Mouse (Mus musculus): ENCODE measurements at regions not wholly inside any gene's neighbourhood (a gene's known extent, or its start where the extent isn't known, plus 50 kb on each side); places are given as distances from the start of the nearest gene placed in this dataset.
A peak's percentile ranks its signal among the peaks of the same experiment; 100 is the strongest.
"Not testable (repeated sequence)": the region's sequence is repeated elsewhere in the genome, so short reads cannot be mapped to it uniquely, and the experiment has no call there.

GRCm38 (mm10) chr12:93812963-93813733 is 1878.9 kb upstream of the Flrt2 start:
- peak; percentile 0 to 30 for DNase-seq (ENCODE audit: low spot score in 2 of 2)

GRCm38 (mm10) chr12:93850944-93851520 is 1841.0 kb upstream of the Flrt2 start:
- no peak for DNase-seq (ENCODE audit: low spot score in 2 of 2)

- no peak for DNase-seq (ENCODE audit: low spot score in 2 of 2)
Measured at GRCm38 (mm10) chr12:93851660-93852059, 1840.4 kb upstream of the Flrt2 start.

GRCm38 (mm10) chr12:93885946-93886345 is 1806.1 kb upstream of the Flrt2 start:
- DNase-seq (ENCODE audit: low spot score in 2 of 2), result peak in 1 of 2 experiments; percentile 9

GRCm38 (mm10) chr12:93890109-93890508 is 1801.9 kb upstream of the Flrt2 start:
- DNase-seq (ENCODE audit: low spot score in 2 of 2), result no peak

GRCm38 (mm10) chr12:93928541-93929238 is 1763.3 kb upstream of the Flrt2 start:
- DNase-seq (ENCODE audit: low spot score in 2 of 2), result not testable (repeated sequence)

GRCm38 (mm10) chr12:93929239-93929563 is 1762.8 kb upstream of the Flrt2 start:
- DNase-seq (ENCODE audit: low spot score in 2 of 2), result not testable (repeated sequence)

- DNase-seq (ENCODE audit: low spot score in 2 of 2), result not testable (repeated sequence)
Measured at GRCm38 (mm10) chr12:93930242-93930641, 1761.8 kb upstream of the Flrt2 start.

GRCm38 (mm10) chr12:93960869-93961268 is 1731.2 kb upstream of the Flrt2 start:
- DNase-seq (ENCODE audit: low spot score in 2 of 2), result no peak

- DNase-seq (ENCODE audit: low spot score in 2 of 2), result peak; percentile 4 to 67
Measured at GRCm38 (mm10) chr12:93981307-93981706, 1710.7 kb upstream of the Flrt2 start.

- no peak for DNase-seq (ENCODE audit: low spot score in 2 of 2)
Measured at GRCm38 (mm10) chr12:93991531-93991930, 1700.5 kb upstream of the Flrt2 start.

- peak; percentile 16 to 54 for DNase-seq (ENCODE audit: low spot score in 2 of 2)
Measured at GRCm38 (mm10) chr12:93993875-93994274, 1698.2 kb upstream of the Flrt2 start.

- DNase-seq (ENCODE audit: low spot score in 2 of 2), result peak in 1 of 2 experiments; percentile 12
Measured at GRCm38 (mm10) chr12:94015946-94016345, 1676.1 kb upstream of the Flrt2 start.

GRCm38 (mm10) chr12:94031364-94031763 is 1660.7 kb upstream of the Flrt2 start:
- DNase-seq (ENCODE audit: low spot score in 2 of 2), result no peak

GRCm38 (mm10) chr12:94047972-94048371 is 1644.1 kb upstream of the Flrt2 start:
- no peak for DNase-seq (ENCODE audit: low spot score in 2 of 2)

GRCm38 (mm10) chr12:94057767-94058166 is 1634.3 kb upstream of the Flrt2 start:
- no peak for DNase-seq (ENCODE audit: low spot score in 2 of 2)

GRCm38 (mm10) chr12:94059641-94060040 is 1632.4 kb upstream of the Flrt2 start:
- DNase-seq (ENCODE audit: low spot score in 2 of 2), result no peak

- peak; percentile 1 to 30 for DNase-seq (ENCODE audit: low spot score in 2 of 2)
Measured at GRCm38 (mm10) chr12:94060336-94060735, 1631.7 kb upstream of the Flrt2 start.

- DNase-seq (ENCODE audit: low spot score in 2 of 2), result no peak
Measured at GRCm38 (mm10) chr12:94066444-94067152, 1625.4 kb upstream of the Flrt2 start.

GRCm38 (mm10) chr12:94070940-94071505 is 1621.0 kb upstream of the Flrt2 start:
- DNase-seq (ENCODE audit: low spot score in 2 of 2), result no peak

GRCm38 (mm10) chr12:94105582-94106162 is 1586.4 kb upstream of the Flrt2 start:
- peak in 1 of 2 experiments; percentile 39 for DNase-seq (ENCODE audit: low spot score in 2 of 2)

Measured in layer of hippocampus, adult 18-20 months (tissue).